Mouse (Mus musculus) heart, adult 2 months (tissue): Measurements from ENCODE around the gene Spcs3. TPM values are rescaled to one million over a fixed set of nuclear protein-coding genes. Genes with fewer than 3 reads are reported as not detected.
"Not testable (repeated sequence)": the region's sequence is repeated elsewhere in the genome, so short reads cannot be mapped to it uniquely, and the experiment has no call there.

Experiments used
- DNase-seq, 2 experiments: peaks; one replicate each; pipeline ENCODE4 v3.0.0; 2021
- H3K27ac ChIP-seq: fragments of 200-600 bp; 2 replicates; pipeline ENCODE4 v1.8.1; 2022
- H3K27me3 ChIP-seq: fragments of 200-500 bp; 2 replicates; pipeline ENCODE4 v1.6.1; 2012; ENCODE audit warnings: mild to moderate bottlenecking, low read length, inconsistent platforms, mixed read lengths; ENCODE audit not compliant: control insufficient read depth, insufficient read depth
- H3K36me3 ChIP-seq: fragments of 200-500 bp; 2 replicates; pipeline ENCODE4 v1.6.1; 2012; ENCODE audit warnings: low read length, inconsistent platforms; ENCODE audit not compliant: control insufficient read depth, insufficient read depth
- H3K4me1 ChIP-seq: fragments of 200-500 bp; 2 replicates; pipeline ENCODE4 v1.6.1; 2011; ENCODE audit warnings: low read length; ENCODE audit not compliant: control insufficient read depth, insufficient read depth
- H3K4me3 ChIP-seq: fragments of 200-600 bp; 2 replicates; pipeline ENCODE4 v1.8.1; 2022
- H3K79me2 ChIP-seq: fragments of 200-500 bp; replicated peaks from 2 replicates; pipeline ENCODE4 v1.6.1; 2012; ENCODE audit warnings: mild to moderate bottlenecking, inconsistent platforms, low read length, moderate library complexity, mixed read lengths; ENCODE audit not compliant: control insufficient read depth, insufficient read depth
- H3K9ac ChIP-seq: fragments of 200-500 bp; 2 replicates; pipeline ENCODE4 v1.6.1; 2012; ENCODE audit warnings: low read depth, mild to moderate bottlenecking, control low read depth, inconsistent platforms, low read length, mixed read lengths
- CTCF ChIP-seq: fragments of 200-600 bp; IDR thresholded peaks from 2 replicates; pipeline ENCODE4 v1.8.1; 2022; ENCODE audit warnings: antibody characterized with exemption, mild to moderate bottlenecking, moderate library complexity
- EP300 ChIP-seq: fragments of 200-500 bp; IDR thresholded peaks from 2 replicates; pipeline ENCODE4 v1.6.1; 2011; ENCODE audit warnings: low read depth, low read length, control low read depth; ENCODE audit not compliant: insufficient read depth
- POLR2A ChIP-seq: fragments of 200-500 bp; IDR thresholded peaks from 2 replicates; pipeline ENCODE4 v1.6.1; 2011; ENCODE audit warnings: mild to moderate bottlenecking, low read depth, low read length, control low read depth; ENCODE audit not compliant: insufficient read depth
- WGBS: fragments of 180-500 bp; shearing (Covaris S2); methylation state at CpG from one replicate; pipeline ENCODE4 v1.1.7; 2018; 5-methylcytosine and 5-hydroxymethylcytosine counted together
- intact Hi-C: fragments of 180-260 bp; cut with DNase I; formaldehyde crosslinking; loops from one replicate; pipeline ENCODE4 v1.15.1; 2025
- polyA plus RNA-seq: library from polyadenylated mRNA; depleted of rRNA; stranded (reverse); fragments of >200 nt; gene quantifications from 2 replicates; pipeline ENCODE4 v1.2.3, GENCODE M21; 2012
- total RNA-seq, 2 experiments: library from RNA; stranded (reverse); gene quantifications; 2 replicates each; pipeline ENCODE4 v1.2.3; 2021

The Spcs3 gene
- total and polyA plus RNA-seq, 3 experiments = 11.2 to 56.8 (median 44.8) TPM

DNA sequence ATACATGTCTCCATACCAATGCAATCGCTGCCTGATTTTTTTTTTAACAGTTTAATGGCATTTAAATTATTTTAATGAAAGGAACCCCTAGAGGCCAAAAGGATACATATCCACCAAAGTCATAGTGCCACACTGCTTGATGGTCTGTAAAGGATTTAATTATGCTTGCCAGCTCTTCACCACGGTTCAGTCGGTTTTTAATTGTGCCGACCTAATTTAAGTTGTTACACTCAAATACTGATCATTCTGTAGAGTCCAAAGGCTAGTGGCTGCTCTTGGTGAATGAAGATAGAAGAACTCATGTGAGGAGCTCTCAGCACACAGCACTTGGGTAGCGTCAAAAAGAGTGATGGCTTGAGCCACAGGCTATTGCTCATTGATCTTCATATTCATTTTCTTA is 5.4 kb upstream of the Spcs3 start:
- 89% methylated on average over 5 of the region's 5 CpGs for WGBS
- no peak overlapping the region for H3K4me3 ChIP-seq
- DNase-seq = no peak
- intact Hi-C loops = loop anchor here (5.0 kb wide), 1 partner anchor 77 kb away; no protein-coding TSS in a partner anchor
- H3K79me2 ChIP-seq = no peaks in the 10 kb centered on the region
- peaks cover 3% of the 10 kb centered on the region for H3K36me3 ChIP-seq
- no peak overlapping the region for H3K27ac ChIP-seq
- no peak for TF ChIP-seq EP300
- no peak for TF ChIP-seq POLR2A
- TF ChIP-seq CTCF = no peak
- H3K4me1 ChIP-seq = no peaks in the 10 kb centered on the region
- no peak overlapping the region for H3K9ac ChIP-seq
- H3K27me3 ChIP-seq = no peaks in the 10 kb centered on the region

DNA sequence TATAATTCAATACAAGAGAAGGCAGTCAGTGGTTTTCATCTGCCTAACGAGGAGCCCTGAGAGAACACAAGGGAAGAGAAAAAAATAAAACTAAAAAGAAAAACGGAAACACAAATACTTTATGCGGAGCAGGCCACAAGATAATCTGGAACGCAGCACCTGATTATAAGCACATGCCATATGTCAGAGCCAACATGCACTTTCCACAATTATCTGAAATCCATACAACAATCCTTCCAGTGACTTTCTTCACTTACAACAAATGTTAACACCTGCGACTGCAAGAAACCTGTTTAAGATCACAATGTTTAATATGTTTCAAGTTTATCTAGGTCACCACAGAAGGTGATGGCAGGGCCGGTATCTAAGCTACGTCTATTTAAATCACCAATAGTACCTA is 1.2 kb downstream of the Spcs3 start:
- Histone ChIP-seq H3K27ac (peak overlapping the region; percentile 97; the same call in 1 of the 2 replicates), H3K4me3 (peak overlapping the region; percentile 83)
- 15% methylated on average over 7 of the region's 7 CpGs for WGBS

DNA sequence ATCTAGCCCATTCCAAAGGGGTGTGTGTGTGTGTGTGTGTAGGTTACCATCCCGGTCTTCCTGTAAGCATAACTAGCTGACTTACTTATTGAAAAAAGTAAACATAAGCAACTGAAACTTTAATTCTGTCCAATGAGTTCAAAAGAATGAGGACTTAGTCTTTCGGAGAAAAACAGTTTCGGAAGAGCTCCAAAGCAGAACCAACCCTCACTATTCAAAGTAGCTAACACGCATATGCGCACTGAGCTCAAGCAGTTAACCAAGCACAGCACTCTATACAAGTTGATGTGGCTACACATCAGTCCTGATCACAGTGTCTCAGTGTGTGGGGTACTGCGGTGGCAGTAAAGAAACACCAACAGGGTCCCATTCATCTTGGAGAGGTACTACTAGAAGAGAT is 3.1 kb downstream of the Spcs3 start:
- intact Hi-C loops = no loop called here
- Histone ChIP-seq H3K36me3 (peaks cover 22% of the 10 kb centered on the region), H3K9ac (no peak overlapping the region), H3K27ac (no peak overlapping the region), H3K4me3 (no peak overlapping the region), H3K4me1 (no peaks in the 10 kb centered on the region; the same call in 1 of the 2 replicates), H3K27me3 (no peaks in the 10 kb centered on the region), H3K79me2 (no peaks in the 10 kb centered on the region)
- TF ChIP-seq CTCF = no peak
- TF ChIP-seq POLR2A = no peak
- no peak for TF ChIP-seq EP300
- WGBS = 96% methylated on average over 6 of the region's 6 CpGs
- no peak for DNase-seq

More for the DNA sequence above, 1.2 kb downstream of the Spcs3 start:
- TF ChIP-seq CTCF (no peak), EP300 (no peak)
- no peaks in the 10 kb centered on the region for H3K79me2 ChIP-seq
- no peaks in the 10 kb centered on the region for H3K27me3 ChIP-seq
- intact Hi-C loops = no loop called here
- no peaks in the 10 kb centered on the region; the same call in 1 of the 2 replicates for H3K4me1 ChIP-seq
- H3K36me3 ChIP-seq = peaks cover 19% of the 10 kb centered on the region
- DNase-seq = no peak
- no peak overlapping the region; the same call in 1 of the 2 replicates for H3K9ac ChIP-seq

DNA sequence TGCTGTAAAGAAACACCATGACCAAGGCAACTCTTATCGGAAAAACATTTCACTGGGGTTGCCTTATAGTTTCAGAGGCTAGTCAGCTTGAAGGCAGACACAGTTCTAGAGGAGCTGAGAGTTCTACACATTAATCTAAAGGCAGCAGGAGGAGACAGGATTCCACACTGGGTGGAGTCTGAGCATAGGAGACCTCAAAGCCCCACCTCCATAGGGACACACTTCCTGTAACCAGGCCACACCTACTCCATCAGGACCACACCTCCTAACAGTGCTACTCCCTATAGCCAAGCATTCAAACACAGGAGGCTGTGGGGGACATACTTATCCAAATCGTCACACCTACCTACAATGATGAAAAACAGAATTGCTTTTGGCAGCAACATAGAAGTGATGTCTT is 4.2 kb downstream of the Spcs3 start:
- DNase-seq = no peak
- intact Hi-C loops = no loop called here
- H3K36me3 ChIP-seq = peaks cover 22% of the 10 kb centered on the region
- H3K4me1 ChIP-seq = no peaks in the 10 kb centered on the region; the same call in 1 of the 2 replicates
- H3K79me2 ChIP-seq = no peaks in the 10 kb centered on the region
- TF ChIP-seq POLR2A = no peak
- no peak for TF ChIP-seq CTCF
- TF ChIP-seq EP300 = no peak
- H3K4me3 ChIP-seq = no peak overlapping the region
- no peaks in the 10 kb centered on the region for H3K27me3 ChIP-seq
- H3K27ac ChIP-seq = no peak overlapping the region
- 86% methylated on average over 2 of the region's 2 CpGs for WGBS
- no peak overlapping the region for H3K9ac ChIP-seq

DNA sequence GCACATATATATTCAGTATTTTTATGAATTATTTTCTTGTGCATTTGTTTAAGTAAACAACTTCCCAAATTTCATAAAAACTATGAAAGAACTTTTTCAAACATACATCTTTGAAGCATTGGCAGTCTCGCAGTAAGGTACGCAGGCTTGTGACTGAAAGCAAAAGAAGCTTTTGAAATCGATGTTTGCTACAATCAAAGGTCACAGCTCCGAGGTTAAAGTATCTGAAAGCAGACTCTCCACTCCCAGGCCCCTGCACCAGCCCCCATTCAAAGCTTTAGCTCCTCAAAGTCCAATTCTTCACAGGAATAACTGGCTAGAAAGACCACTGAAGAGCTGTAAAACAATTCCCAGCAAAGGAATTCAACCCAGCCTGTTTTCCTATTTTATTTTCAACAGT is 9.3 kb downstream of the Spcs3 start:
- Histone ChIP-seq H3K27ac (no peak overlapping the region), H3K36me3 (peaks cover 4% of the 10 kb centered on the region), H3K9ac (no peak overlapping the region), H3K27me3 (no peaks in the 10 kb centered on the region), H3K4me3 (no peak overlapping the region), H3K4me1 (no peaks in the 10 kb centered on the region), H3K79me2 (no peaks in the 10 kb centered on the region)
- no peak for DNase-seq
- 81% methylated on average over 4 of the region's 4 CpGs for WGBS
- no peak for TF ChIP-seq CTCF
- no peak for TF ChIP-seq EP300
- intact Hi-C loops = no loop called here

DNA sequence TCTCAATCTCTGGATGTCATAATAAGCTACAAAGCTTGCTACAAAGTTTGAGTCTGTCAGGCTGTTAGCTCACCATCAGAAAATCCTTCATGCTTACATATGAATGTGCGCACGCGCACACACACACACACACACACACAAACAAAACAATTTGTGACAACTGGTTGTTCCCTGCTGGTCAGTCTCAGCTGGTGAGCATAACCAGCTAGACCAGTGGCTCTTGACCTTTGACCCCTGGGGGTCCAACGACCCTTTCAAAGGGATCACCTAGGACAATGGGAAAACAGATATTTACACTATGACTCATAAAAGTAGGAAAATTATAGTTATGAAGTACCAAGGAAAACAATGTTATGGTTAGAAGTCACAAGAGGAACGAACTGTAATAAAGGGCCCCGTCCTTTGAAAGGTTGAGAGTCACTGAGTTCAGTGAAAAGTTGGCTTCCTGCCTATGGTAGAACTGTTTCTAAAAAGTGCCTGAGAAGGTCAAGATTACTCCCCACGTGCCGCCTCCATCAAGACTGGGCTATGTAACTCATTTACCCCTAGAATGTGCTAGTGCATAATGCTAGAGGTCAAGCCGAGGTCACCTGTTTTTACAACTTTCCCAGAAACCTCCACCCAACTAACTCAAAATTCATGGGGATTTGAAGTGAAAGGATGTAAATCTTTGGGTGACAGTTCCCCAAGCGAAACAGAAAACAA is 10.9 kb downstream of the Spcs3 start:
- no peak for TF ChIP-seq POLR2A
- TF ChIP-seq CTCF = no peak
- TF ChIP-seq EP300 = no peak
- intact Hi-C loops = no loop called here
- H3K27me3 ChIP-seq = no peaks in the 10 kb centered on the region
- H3K27ac ChIP-seq = no peak overlapping the region
- 78% methylated on average over 10 of the region's 10 CpGs for WGBS
- H3K36me3 ChIP-seq = peaks cover 3% of the 10 kb centered on the region
- H3K9ac ChIP-seq = no peak overlapping the region
- H3K79me2 ChIP-seq = no peaks in the 10 kb centered on the region
- no peak overlapping the region for H3K4me3 ChIP-seq
- no peak for DNase-seq
- no peaks in the 10 kb centered on the region for H3K4me1 ChIP-seq

DNA sequence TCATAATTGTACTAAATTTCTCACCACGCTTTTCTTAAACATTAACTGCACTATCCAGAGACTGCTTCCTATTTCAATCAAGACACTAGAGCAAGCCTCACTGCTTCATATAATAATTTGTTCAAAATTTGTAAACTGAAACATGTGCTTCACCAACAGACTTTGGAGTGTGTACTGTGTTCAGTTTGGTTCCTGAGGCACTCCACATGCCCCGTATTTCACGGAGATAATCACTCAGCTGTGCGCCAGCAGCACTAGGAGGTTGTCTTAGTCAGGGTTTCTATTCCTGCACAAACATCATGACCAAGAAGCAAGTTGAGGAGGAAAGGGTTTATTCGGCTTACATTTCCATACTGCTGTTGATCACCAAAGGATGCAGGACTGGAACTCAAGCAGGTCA is 17.6 kb downstream of the Spcs3 start:
- H3K36me3 ChIP-seq, H3K4me3 ChIP-seq, intact Hi-C loops, H3K27ac ChIP-seq, DNase-seq, H3K79me2 ChIP-seq, H3K4me1 ChIP-seq, H3K9ac ChIP-seq, H3K27me3 ChIP-seq: not testable (repeated sequence)
- 80% methylated on average over 5 of the region's 5 CpGs for WGBS
